Mouse (Mus musculus) frontal cortex, adult 2 months (tissue): ENCODE measurements around the gene Hapln4. TPM values are rescaled to one million over a fixed set of nuclear protein-coding genes. Genes with fewer than 3 reads are reported as not detected.

Experiments used
- DNase-seq, 2 experiments: peaks; one replicate each; pipeline ENCODE4 v3.0.0; 2022; ENCODE audit warnings: low spot score in 1 of 2; ENCODE audit errors: extremely low spot score in 1 of 2
- polyA plus RNA-seq: library from polyadenylated mRNA; depleted of rRNA; stranded (reverse); fragments of >200 nt; gene quantifications from 2 replicates; pipeline ENCODE4 v1.2.3, GENCODE M21; 2012; rRNA removed

Gene Hapln4
- polyA plus RNA-seq, 1 experiment = 34.8 TPM

- no peak for DNase-seq
Measured at GRCm38 (mm10) chr8:70134931-70135330, 51.7 kb downstream of the Hapln4 start.

- DNase-seq = no peak
Measured at GRCm38 (mm10) chr8:70136591-70136990, 53.3 kb downstream of the Hapln4 start.

- DNase-seq = no peak
Measured at GRCm38 (mm10) chr8:70137890-70138289, 54.6 kb downstream of the Hapln4 start.

- peak; percentile 98 to 99 for DNase-seq
Measured at GRCm38 (mm10) chr8:70139026-70139857, 56.0 kb downstream of the Hapln4 start, which contains the start of the genes Rfxank, Borcs8 and Mef2b. TSS of gene Rfxank (minus strand) at chr8:70139154. TSS of gene Borcs8 (plus strand) at chr8:70139499. TSS of gene Mef2b (plus strand) at chr8:70139711.

GRCm38 (mm10) chr8:70139981-70140380, 56.7 kb downstream of the Hapln4 start:
- DNase-seq = no peak

Other genes with a start within 250 kb of the Hapln4 start
- 1.4 and 1.9 TPM in 2 replicates for gene Cilp2, start 195.8 kb upstream of the Hapln4 start, polyA plus RNA-seq
- gene Tssk6, start 181.3 kb upstream of the Hapln4 start, polyA plus RNA-seq = 0.22 and 0.46 TPM in 2 replicates
- 189 and 193 TPM in 2 replicates for gene Ndufa13, start 180.9 kb upstream of the Hapln4 start, polyA plus RNA-seq
- 41.1 and 45.9 TPM in 2 replicates for gene Yjefn3, start 180.7 kb upstream of the Hapln4 start, polyA plus RNA-seq
- gene Gatad2a, start 87.1 kb upstream of the Hapln4 start, polyA plus RNA-seq = 28.6 and 31.0 TPM in 2 replicates
- gene Mau2, start 40.7 kb upstream of the Hapln4 start, polyA plus RNA-seq = 93.1 and 102 TPM in 2 replicates
- gene Sugp1, start 40.6 kb upstream of the Hapln4 start, polyA plus RNA-seq = 36.5 and 40.8 TPM in 2 replicates
- gene Tm6sf2, start 10.5 kb upstream of the Hapln4 start, polyA plus RNA-seq = 4.9 and 5.9 TPM in 2 replicates
- 98.8 and 102 TPM in 2 replicates for gene Ncan, start 37.4 kb downstream of the Hapln4 start, polyA plus RNA-seq
- 23.7 and 23.8 TPM in 2 replicates for gene Nr2c2ap, start 47.9 kb downstream of the Hapln4 start, polyA plus RNA-seq
- 18.6 and 18.7 TPM in 2 replicates for gene Rfxank, start 55.7 kb downstream of the Hapln4 start, polyA plus RNA-seq
- 99.2 and 100 TPM in 2 replicates for gene Borcs8, start 56.0 kb downstream of the Hapln4 start, polyA plus RNA-seq
- gene Mef2b, start 56.3 kb downstream of the Hapln4 start, polyA plus RNA-seq = 0.34 and 0.65 TPM in 2 replicates
- 83.3 and 108 TPM in 2 replicates for gene Tmem161a, start 88.9 kb downstream of the Hapln4 start, polyA plus RNA-seq
- 51.0 and 51.3 TPM in 2 replicates for gene Slc25a42, start 128.8 kb downstream of the Hapln4 start, polyA plus RNA-seq
- 102 and 116 TPM in 2 replicates for gene Sugp2, start 150.8 kb downstream of the Hapln4 start, polyA plus RNA-seq
- gene Armc6, start 151.0 kb downstream of the Hapln4 start, polyA plus RNA-seq = 44.0 and 45.6 TPM in 2 replicates
- gene Homer3, start 199.4 kb downstream of the Hapln4 start, polyA plus RNA-seq = 18.2 and 18.5 TPM in 2 replicates
- 48.6 and 51.7 TPM in 2 replicates for gene Ddx49, start 219.0 kb downstream of the Hapln4 start, polyA plus RNA-seq
- gene Cope, start 219.1 kb downstream of the Hapln4 start, polyA plus RNA-seq = 252 and 259 TPM in 2 replicates
- gene Cers1, start 232.3 kb downstream of the Hapln4 start, polyA plus RNA-seq = 86.7 and 86.9 TPM in 2 replicates
- gene Gdf1, start 246.4 kb downstream of the Hapln4 start, polyA plus RNA-seq = 34.8 and 63.7 TPM in 2 replicates